Mouse (Mus musculus): ENCODE data around the gene Ermard. TPM values are rescaled to one million over a fixed set of nuclear protein-coding genes. Genes with fewer than 3 reads are reported as not detected.

Gene Ermard
- total RNA-seq, 1 experiment from 2014 or later: 50.0 TPM

GRCm38 (mm10) chr17:15120569-15120968, 79.6 kb downstream of the Ermard start:
- no peak for DNase-seq

DNA sequence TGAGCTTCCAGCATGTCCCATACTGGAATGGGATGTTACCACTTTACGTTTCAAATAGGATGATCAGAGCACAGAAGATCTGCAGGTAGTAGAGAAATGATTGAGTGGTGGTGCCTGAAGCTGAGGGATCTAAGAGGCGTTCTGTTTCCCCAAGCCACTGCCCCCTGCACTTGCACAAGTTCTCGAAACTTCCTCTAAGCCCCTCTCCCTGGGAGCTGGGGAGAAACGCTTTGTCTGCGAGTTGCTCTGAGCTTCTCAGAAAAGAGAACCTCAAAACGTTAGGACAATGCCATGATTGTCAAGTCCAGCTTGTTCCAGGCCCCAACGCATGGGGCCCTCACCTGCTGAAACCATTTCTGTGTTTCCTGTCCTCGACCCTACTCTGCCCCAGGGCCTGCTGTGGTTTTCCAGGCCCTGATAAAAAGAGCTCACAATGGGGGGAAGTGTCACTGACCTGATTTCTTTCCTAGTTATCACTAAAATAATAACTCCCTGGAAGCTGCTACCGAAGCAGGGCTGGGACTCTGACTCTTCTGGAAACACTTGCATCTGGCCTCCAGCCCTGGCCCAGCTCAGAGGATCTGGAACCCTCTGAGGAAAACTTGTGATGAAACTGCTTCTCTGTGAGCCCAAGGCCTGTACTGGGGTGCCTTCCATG, 88.8 kb downstream of the Ermard start:
- DNase-seq: peak; percentile 44

- no peak for DNase-seq
Measured at GRCm38 (mm10) chr17:15130288-15130656, 89.3 kb downstream of the Ermard start.

- DNase-seq: no peak
Measured at GRCm38 (mm10) chr17:15134905-15135669, 94.1 kb downstream of the Ermard start.

DNA sequence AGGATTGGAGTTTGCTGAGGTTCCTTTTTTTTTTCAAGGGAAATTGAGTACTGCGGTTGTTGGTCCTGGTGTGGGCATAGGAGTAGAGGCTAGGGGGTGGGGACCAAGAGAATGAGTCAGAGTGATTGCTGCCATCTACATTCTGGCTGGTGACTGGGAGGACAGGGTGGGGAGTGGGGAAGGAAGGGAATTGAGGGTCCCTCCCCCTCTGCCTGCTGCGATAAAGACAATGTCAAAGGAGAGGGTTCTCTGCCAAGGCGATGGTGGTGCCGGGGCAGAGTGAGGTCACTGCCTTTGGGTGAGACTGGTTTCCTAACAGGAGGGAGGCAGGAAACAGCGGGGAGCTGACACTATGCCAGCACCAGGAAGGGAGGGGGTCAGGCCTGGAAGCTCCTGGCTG, 96.4 kb downstream of the Ermard start:
- DNase-seq: peak; percentile 59

Other genes with a start within 250 kb of the Ermard start
- gene Wdr27, start 98.0 kb upstream of the Ermard start, total RNA-seq (2021): 5.2 and 7.8 TPM in 2 replicates
- gene 1600012H06Rik, start 98.0 kb upstream of the Ermard start, total RNA-seq (2021): 29.7 and 30.5 TPM in 2 replicates
- gene Phf10, start 79.9 kb upstream of the Ermard start, total RNA-seq (2021): 57.9 and 63.1 TPM in 2 replicates
- gene 9030025P20Rik, start 62.7 kb upstream of the Ermard start, total RNA-seq (2021): 4.8 and 8.6 TPM in 2 replicates
- 0.67 TPM in 1 of 2 replicates, not detected in the other for gene Gm3417, start 62.4 kb upstream of the Ermard start, total RNA-seq (2021)
- 2.7 and 6.0 TPM in 2 replicates for gene Gm3435, start 31.0 kb upstream of the Ermard start, total RNA-seq (2021)
- gene Tcte3, start 280 bp downstream of the Ermard start, total RNA-seq (2021): 1.9 and 2.3 TPM in 2 replicates
- 4.4 and 5.5 TPM in 2 replicates for gene Gm3448, start 329 bp downstream of the Ermard start, total RNA-seq (2021)

Measured in adrenal gland, postnatal 14 days (tissue).